Mouse (Mus musculus): Measurements from ENCODE around the gene Icam2.
A peak's percentile ranks its signal among the peaks of the same experiment; 100 is the strongest.

The Icam2 gene

DNA sequence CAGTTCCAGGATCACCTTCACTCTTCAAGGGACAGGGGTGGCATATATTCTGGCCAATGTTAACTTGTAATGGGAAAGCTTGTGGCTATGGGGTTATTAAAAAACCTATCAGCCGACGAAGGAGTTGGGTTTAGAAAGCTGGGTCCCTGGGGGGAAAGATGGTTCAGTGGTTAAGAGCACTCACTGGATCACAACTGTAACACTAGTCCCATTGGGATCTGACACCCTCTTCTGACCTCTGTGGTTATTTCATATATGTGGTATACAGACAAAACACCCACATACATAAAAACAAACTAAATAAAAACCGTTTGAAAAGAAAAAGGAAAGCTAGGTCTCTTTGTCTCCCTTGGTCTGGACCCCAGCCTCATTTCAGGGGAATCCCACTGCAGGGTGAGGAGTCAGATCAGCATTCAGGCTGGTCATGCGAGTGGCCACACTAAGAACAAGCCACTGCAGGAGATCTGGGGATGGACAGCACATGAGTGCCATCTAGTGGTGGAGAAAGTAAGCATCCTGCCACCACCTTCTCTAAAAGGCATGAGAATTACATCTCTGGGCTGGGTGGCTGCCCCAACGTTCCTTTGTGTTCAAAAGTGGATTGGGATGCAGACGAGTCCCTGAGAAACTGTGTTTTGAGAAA is 3.8 kb upstream of the Icam2 start:
- peak; percentile 43 for DNase-seq (ENCODE audit: low spot score)

DNA sequence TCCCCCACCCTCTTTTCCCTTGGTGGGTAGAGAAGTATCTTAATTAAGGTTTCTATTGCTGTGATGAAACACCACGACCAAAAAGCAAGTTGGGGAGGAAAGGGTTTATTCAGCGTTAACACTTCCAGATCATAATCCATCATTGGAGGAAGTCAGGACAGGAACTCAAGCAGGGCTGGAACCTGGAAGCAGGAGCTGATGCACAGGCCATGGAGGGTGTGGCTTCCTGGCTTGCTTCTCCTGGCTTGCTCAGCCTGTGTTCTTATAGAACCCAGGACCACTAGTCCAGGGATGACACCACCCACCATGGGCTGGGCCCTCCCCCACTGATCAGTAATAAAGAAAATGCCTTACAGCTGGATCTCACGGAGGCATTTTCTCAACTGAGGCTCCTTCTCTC is 2.9 kb upstream of the Icam2 start:
- DNase-seq (ENCODE audit: low spot score): no peak

GRCm38 (mm10) chr11:106389611-106390010 is 1.7 kb upstream of the Icam2 start:
- DNase-seq (ENCODE audit: low spot score): no peak

- DNase-seq (ENCODE audit: low spot score): no peak
These were observed 855 bp downstream of the Icam2 start for GRCm38 (mm10) chr11:106387020-106387419.

DNA sequence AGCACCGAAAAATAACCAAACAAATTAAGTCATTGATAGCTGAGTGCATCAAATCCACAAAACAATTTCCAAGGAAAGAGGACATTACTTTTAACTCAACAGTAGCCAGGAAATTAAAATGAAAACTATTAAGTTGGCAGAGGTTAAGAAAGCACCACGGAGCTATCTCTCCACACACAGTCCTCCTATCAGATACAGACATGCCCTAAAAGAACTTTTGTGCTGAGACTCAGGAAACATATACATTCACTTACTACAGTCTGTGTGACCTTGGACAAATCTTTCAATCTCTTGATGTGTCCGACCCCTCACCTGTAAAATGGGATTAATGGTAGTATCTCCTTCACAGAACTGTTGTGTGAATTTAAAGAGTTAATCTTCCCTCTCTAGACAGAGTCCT is 1.5 kb downstream of the Icam2 start:
- DNase-seq (ENCODE audit: low spot score): no peak

DNA sequence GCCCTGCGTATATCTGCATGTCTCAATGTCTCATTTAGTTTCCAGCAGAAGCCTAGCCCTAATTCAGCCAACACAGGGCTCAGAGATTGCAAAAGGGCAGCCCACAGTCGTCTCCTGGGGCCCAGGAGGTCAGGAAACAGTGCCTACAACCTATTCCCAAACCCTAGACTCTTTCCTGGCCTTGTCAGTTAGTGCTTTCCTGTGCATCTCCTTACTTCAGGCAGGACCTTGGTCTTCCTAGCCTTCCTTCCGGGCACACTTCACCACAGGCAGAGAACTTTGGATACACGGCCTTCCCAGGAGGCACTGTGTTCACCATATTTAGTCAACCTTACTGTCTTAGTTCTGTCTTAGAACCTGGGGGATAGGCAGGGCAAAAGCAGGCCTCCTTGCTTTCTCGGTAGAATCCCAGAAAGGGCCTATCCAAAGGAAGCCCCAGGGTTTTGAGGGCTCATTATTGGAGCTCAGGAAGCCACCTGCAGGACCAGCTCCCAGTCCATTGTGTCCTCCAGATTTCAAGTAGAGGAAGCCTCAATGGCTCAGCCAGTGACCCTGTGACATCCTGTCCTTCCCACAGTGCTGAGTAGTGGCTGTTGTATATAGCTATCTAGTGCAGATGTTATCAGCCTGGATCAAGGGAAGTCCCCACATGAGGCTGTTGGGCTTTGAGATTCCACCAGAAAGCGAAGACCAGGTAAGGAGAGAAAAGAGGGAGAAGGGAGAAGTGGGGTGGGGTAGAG is 4.7 kb downstream of the Icam2 start:
- DNase-seq (ENCODE audit: low spot score): no peak

GRCm38 (mm10) chr11:106382424-106382823 is 5.5 kb downstream of the Icam2 start:
- DNase-seq (ENCODE audit: low spot score): no peak

DNA sequence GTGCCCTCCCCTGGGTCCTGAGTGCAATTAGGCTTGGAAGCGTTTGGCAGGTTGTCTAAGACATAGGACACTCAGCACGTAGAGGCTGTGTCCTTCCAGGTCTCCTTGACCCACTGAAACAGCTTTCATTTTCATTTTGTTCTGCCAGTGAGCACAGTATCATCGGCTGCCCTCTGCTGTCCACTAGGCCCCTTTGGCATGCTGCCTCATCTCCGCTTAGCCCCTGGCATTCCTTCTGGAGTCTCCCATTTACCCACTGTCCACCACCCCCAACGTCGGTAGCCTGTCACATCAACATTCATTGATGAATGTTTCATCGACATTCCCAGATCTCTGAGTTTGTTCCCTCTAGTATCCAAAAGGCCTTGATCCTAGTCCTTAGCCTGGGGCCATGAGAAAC is 6.0 kb downstream of the Icam2 start:
- no peak for DNase-seq (ENCODE audit: low spot score)

DNA sequence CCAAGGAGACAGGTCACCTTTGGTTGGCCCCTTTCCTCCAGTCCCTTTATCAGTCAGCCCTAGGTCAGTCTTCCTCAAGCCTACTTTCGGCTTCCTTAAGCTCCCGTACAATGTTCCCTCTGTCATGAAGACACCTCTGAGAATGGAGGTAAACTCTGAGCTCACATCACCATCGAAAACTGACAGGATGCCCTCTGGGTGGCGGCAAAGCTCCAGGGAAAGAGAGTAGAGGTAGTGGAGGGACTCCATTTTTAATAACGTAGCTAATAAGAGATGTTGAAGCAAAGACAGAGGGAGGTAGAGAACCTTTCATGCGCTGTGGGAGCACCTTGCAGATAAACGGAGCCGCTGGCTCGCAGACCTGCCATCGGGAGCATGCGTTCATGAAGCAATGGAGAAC is 6.9 kb downstream of the Icam2 start:
- no peak for DNase-seq (ENCODE audit: low spot score)

DNA sequence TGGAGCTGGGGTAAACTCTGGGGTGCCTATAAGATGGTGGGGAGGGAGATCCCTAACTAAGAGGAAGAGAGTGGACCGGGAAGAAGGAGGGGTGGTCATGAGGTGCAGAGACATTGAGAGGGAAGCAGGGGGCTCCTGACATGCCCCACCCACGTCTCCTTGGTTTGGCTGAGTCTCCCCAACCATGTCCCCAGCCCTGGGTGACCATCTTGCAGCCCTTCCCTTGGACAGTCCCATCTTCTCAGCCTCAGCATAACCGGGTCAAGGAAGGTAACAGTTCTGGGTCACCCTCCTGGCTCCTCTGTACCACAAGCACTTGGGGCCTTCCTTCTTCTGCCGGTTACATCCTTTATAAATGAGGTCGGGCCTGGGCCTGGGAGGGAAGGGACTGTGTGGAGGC is 12.9 kb downstream of the Icam2 start:
- DNase-seq (ENCODE audit: low spot score): no peak

- DNase-seq (ENCODE audit: low spot score): no peak
These were observed 13.3 kb downstream of the Icam2 start for GRCm38 (mm10) chr11:106374559-106374958.

- DNase-seq (ENCODE audit: low spot score): no peak
These were observed 13.9 kb downstream of the Icam2 start for GRCm38 (mm10) chr11:106373998-106374397.

GRCm38 (mm10) chr11:106366316-106366715 is 21.6 kb downstream of the Icam2 start:
- peak; percentile 78 for DNase-seq (ENCODE audit: low spot score)

- DNase-seq (ENCODE audit: low spot score): no peak
These were observed 22.5 kb downstream of the Icam2 start, which contains the start of gene Prr29 for GRCm38 (mm10) chr11:106365366-106365765. Gene Prr29, plus strand, starts transcription at chr11:106365472.

GRCm38 (mm10) chr11:106364712-106365111 is 23.2 kb downstream of the Icam2 start:
- peak; percentile 37 for DNase-seq (ENCODE audit: low spot score)

DNA sequence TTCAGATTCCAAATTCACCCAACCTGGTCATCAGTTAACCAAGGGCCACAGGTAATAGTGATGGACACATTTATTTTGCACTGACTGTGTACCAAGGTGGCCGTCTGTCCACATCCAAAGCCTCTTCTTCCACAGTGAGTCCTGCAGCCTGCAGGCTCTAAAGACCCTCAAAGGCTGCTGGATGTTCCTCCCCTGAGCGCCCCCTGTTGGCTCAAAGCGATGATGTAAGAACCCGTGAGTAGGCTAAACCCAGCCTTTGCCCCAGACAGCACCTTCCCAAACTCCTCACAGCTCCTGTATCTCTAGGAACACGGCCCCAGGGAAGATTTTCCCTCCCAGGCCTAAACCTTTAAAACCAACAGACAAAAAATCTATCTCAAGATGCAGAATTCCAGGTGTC is 28.5 kb downstream of the Icam2 start:
- no peak for DNase-seq (ENCODE audit: low spot score)

GRCm38 (mm10) chr11:106355382-106356128 is 32.3 kb downstream of the Icam2 start:
- DNase-seq (ENCODE audit: low spot score): peak; percentile 31

DNA sequence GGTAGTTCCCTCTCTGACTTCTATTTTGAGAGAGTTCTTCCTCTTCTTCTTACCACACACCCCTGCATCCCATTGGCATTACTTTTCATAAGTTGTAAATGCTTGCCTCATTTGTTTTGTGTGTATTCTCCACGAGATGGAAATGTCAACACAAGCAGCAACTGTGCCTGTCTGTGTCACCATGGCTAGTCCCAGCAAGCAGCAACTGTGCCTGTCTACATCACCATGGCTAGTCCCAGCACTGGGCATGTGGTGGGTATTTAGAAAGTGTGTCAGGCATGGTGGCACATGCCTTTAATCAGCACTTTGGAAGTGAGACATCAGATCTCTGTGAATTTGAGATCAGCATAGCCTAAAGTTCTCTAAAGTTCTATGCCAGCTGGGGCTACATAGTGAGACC is 33.7 kb downstream of the Icam2 start:
- DNase-seq (ENCODE audit: low spot score): no peak

- DNase-seq (ENCODE audit: low spot score): no peak
These were observed 34.7 kb downstream of the Icam2 start, which contains the start of gene Scn4a for GRCm38 (mm10) chr11:106353188-106353587. Gene Scn4a, minus strand, starts transcription at chr11:106353288.

- no peak for DNase-seq (ENCODE audit: low spot score)
These were observed 35.9 kb downstream of the Icam2 start for GRCm38 (mm10) chr11:106351941-106352340.

DNA sequence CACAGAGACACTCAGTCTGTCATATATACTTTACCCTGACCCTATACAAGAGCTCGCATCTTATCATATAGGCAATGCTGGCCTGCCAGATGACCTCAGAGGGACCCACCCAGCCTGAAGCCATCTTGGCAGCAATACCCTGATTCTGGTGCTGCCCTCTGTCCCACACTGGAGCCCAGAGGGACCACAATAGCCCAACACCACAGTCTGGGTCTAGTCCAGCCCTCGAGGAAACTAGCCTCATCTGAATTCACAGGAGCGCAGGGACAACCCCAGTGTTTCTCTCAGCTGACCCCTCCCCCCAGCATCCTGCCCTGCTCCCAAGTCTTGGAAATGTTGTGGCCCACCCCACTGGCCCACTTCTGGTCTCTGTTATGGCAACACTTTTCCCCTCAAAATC is 36.6 kb downstream of the Icam2 start:
- no peak for DNase-seq (ENCODE audit: low spot score)

GRCm38 (mm10) chr11:106350853-106351252 is 37.0 kb downstream of the Icam2 start:
- DNase-seq (ENCODE audit: low spot score): no peak

- no peak for DNase-seq (ENCODE audit: low spot score)
These were observed 38.1 kb downstream of the Icam2 start for GRCm38 (mm10) chr11:106349772-106350171.

Data from ovary, postnatal 36 days (tissue).